Mouse (Mus musculus) limb, embryonic 10.5 days (tissue): ENCODE measurements around the gene Abcc12. TPM values are rescaled to one million over a fixed set of nuclear protein-coding genes. Genes with fewer than 3 reads are reported as not detected.

Experiments
- DNase-seq: peaks from one replicate; pipeline ENCODE4 v3.0.0-alpha.2; 2017; ENCODE audit warnings: low spot score
- H3K27ac ChIP-seq: fragments of 300-500 bp; sonication (generic); 2 replicates; pipeline ENCODE4 v1.5.1; 2016; ENCODE audit warnings: mild to moderate bottlenecking
- H3K27me3 ChIP-seq: fragments of 300-500 bp; sonication (generic); 2 replicates; pipeline ENCODE4 v1.6.1; 2016; ENCODE audit warnings: low read depth, mild to moderate bottlenecking; ENCODE audit not compliant: poor library complexity, severe bottlenecking
- H3K36me3 ChIP-seq: fragments of 300-500 bp; sonication (generic); 2 replicates; pipeline ENCODE4 v1.6.1; 2016; ENCODE audit warnings: mild to moderate bottlenecking, moderate library complexity
- H3K4me1 ChIP-seq: fragments of 300-500 bp; sonication (generic); 2 replicates; pipeline ENCODE4 v1.6.1; 2016
- H3K4me3 ChIP-seq: fragments of 300-500 bp; sonication (generic); 2 replicates; pipeline ENCODE4 v1.5.1; 2016; ENCODE audit warnings: mild to moderate bottlenecking, moderate library complexity
- H3K9me3 ChIP-seq: fragments of 300-500 bp; sonication (generic); replicated peaks from 2 replicates; pipeline ENCODE4 v1.6.1; 2016; ENCODE audit warnings: mild to moderate bottlenecking
- WGBS: fragments of 180-500 bp; shearing (Covaris S2); methylation state at CpG from one replicate; pipeline ENCODE4 v1.1.7; 2016; 5-methylcytosine and 5-hydroxymethylcytosine counted together
- polyA plus RNA-seq: library from polyadenylated mRNA; unstranded; fragments of >200 nt; fragmentation: Nextera tagmentation; extraction: Ambion mirVana; gene quantifications from 2 replicates; pipeline ENCODE4 v1.2.1, GENCODE M21; 2016

Abcc12 gene
- polyA plus RNA-seq, 1 experiment from 2014 or later: 0.16 TPM

- no peaks in the 10 kb centered on the region for H3K9me3 ChIP-seq
- H3K4me3 ChIP-seq: no peak overlapping the region
- H3K27me3 ChIP-seq: no peaks in the 10 kb centered on the region
- WGBS: 79% methylated on average over 2 of the region's 2 CpGs
- DNase-seq: no peak
- H3K36me3 ChIP-seq: no peaks in the 10 kb centered on the region
- no peak overlapping the region for H3K27ac ChIP-seq
- H3K4me1 ChIP-seq: no peaks in the 10 kb centered on the region
Observed at GRCm38 (mm10) chr8:86529714-86530113, 50.8 kb downstream of the Abcc12 start.

- 90% methylated on average over 19 of the region's 19 CpGs for WGBS
- Histone ChIP-seq H3K4me1 (no peaks in the 10 kb centered on the region), H3K4me3 (no peak overlapping the region), H3K9me3 (no peaks in the 10 kb centered on the region), H3K36me3 (no peaks in the 10 kb centered on the region), H3K27me3 (no peaks in the 10 kb centered on the region), H3K27ac (no peak overlapping the region)
- DNase-seq: no peak
Observed at GRCm38 (mm10) chr8:86527336-86528029, 53.0 kb downstream of the Abcc12 start.

DNA sequence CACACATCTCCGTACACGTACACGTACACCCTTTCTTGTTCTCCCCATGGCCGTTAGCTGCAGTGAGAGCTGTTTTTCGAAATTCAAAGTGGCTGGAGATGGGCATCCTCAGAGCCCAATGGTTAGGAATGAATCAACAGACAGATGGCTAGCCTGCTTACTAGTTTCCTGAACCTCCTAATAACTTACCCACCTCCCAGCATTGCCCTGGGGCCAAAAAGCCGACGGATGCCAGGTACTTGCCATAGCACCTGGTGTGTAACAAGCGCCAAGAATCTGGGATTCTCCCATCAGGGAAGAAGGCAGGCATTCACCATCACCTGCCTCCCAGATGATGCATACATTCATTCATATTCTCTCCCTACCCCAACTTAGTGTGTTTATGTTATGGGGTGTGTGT is 53.7 kb downstream of the Abcc12 start:
- 96% methylated on average over 8 of the region's 8 CpGs for WGBS
- Histone ChIP-seq H3K4me3 (no peak overlapping the region), H3K36me3 (no peaks in the 10 kb centered on the region), H3K4me1 (no peaks in the 10 kb centered on the region), H3K9me3 (no peaks in the 10 kb centered on the region), H3K27me3 (no peaks in the 10 kb centered on the region), H3K27ac (no peak overlapping the region)
- no peak for DNase-seq

DNA sequence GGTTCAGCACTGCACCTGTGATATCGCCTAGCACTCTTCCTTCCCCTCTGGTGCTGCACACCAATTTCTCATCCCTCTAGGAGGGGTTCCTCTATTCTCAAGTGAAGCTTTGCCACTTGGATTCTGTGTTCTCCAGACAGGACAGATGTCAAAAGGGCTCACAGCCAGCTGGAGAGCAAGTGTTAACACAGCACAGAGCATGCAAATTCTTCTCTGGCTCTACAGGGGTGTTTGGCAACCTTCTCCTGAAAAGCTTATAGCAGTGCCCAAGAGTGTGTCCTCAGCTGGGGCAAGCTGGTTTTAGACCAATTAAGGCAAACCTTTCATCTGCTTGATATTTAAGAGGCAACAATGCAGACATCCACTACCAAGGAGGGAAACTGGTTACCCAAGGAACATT is 66.3 kb downstream of the Abcc12 start:
- Histone ChIP-seq H3K4me3 (no peak overlapping the region), H3K36me3 (no peaks in the 10 kb centered on the region), H3K27ac (no peak overlapping the region), H3K4me1 (no peaks in the 10 kb centered on the region), H3K27me3 (no peaks in the 10 kb centered on the region), H3K9me3 (no peaks in the 10 kb centered on the region)
- no peak for DNase-seq
- 92% methylated on average over 1 of the region's 1 CpGs for WGBS

- WGBS: 69% methylated on average over 5 of the region's 5 CpGs
- Histone ChIP-seq H3K27me3 (no peaks in the 10 kb centered on the region), H3K27ac (no peak overlapping the region), H3K4me3 (no peak overlapping the region), H3K4me1 (no peaks in the 10 kb centered on the region), H3K9me3 (no peaks in the 10 kb centered on the region), H3K36me3 (no peaks in the 10 kb centered on the region)
- peak; percentile 61 for DNase-seq
Observed at GRCm38 (mm10) chr8:86512886-86513285, 67.6 kb downstream of the Abcc12 start.

GRCm38 (mm10) chr8:86512131-86512792 is 68.2 kb downstream of the Abcc12 start:
- Histone ChIP-seq H3K4me1 (no peaks in the 10 kb centered on the region), H3K9me3 (no peaks in the 10 kb centered on the region), H3K36me3 (no peaks in the 10 kb centered on the region), H3K27me3 (no peaks in the 10 kb centered on the region), H3K4me3 (no peak overlapping the region), H3K27ac (no peak overlapping the region)
- DNase-seq: no peak
- WGBS: 57% methylated on average over 10 of the region's 10 CpGs

DNA sequence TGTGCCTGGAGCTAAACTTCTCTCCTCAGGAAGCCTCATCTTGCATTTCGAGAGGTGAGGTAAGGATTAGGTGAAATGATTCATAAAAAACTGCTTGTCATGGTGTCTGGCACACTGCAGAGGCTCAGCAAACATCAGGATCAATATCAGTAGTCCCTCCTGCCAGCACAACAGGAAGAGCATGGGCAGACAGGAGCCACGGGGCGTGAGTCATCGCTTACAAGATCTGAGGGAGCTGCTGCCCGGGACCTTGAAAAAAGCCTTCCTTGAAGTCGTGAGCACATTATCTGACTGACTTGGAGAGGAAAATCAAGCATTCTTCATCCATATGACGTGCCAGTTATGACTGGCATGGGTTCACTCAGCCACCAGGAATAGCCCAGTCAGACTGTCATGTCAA is 79.1 kb downstream of the Abcc12 start:
- Histone ChIP-seq H3K4me1 (no peaks in the 10 kb centered on the region), H3K27me3 (no peaks in the 10 kb centered on the region), H3K36me3 (no peaks in the 10 kb centered on the region), H3K27ac (no peak overlapping the region), H3K9me3 (0 out of 2 replicates have a peak, but pooled peaks cover 1% of the 10 kb centered on the region), H3K4me3 (no peak overlapping the region)
- no peak for DNase-seq
- 86% methylated on average over 7 of the region's 7 CpGs for WGBS

GRCm38 (mm10) chr8:86495056-86495455 is 85.4 kb downstream of the Abcc12 start:
- H3K4me3 ChIP-seq: no peak overlapping the region
- WGBS: 89% methylated on average over 4 of the region's 4 CpGs
- H3K36me3 ChIP-seq: no peaks in the 10 kb centered on the region
- no peaks in the 10 kb centered on the region for H3K4me1 ChIP-seq
- H3K27ac ChIP-seq: no peak overlapping the region
- no peaks in the 10 kb centered on the region for H3K27me3 ChIP-seq
- no peaks in the 10 kb centered on the region for H3K9me3 ChIP-seq
- DNase-seq: no peak

GRCm38 (mm10) chr8:86493841-86494240 is 86.6 kb downstream of the Abcc12 start:
- Histone ChIP-seq H3K27ac (no peak overlapping the region), H3K4me3 (no peak overlapping the region), H3K27me3 (no peaks in the 10 kb centered on the region), H3K4me1 (no peaks in the 10 kb centered on the region), H3K9me3 (no peaks in the 10 kb centered on the region), H3K36me3 (no peaks in the 10 kb centered on the region)
- 77% methylated on average over 1 of the region's 1 CpGs for WGBS
- no peak for DNase-seq

- H3K9me3 ChIP-seq: no peaks in the 10 kb centered on the region
- 95% methylated on average over 6 of the region's 6 CpGs for WGBS
Observed at GRCm38 (mm10) chr8:86485411-86485810, 95.1 kb downstream of the Abcc12 start.

GRCm38 (mm10) chr8:86484244-86484643 is 96.2 kb downstream of the Abcc12 start:
- Histone ChIP-seq H3K27ac (no peak overlapping the region), H3K27me3 (no peaks in the 10 kb centered on the region), H3K36me3 (no peaks in the 10 kb centered on the region), H3K9me3 (no peaks in the 10 kb centered on the region), H3K4me1 (no peaks in the 10 kb centered on the region), H3K4me3 (no peak overlapping the region)
- no peak for DNase-seq

More at GRCm38 (mm10) chr8:86485411-86485810, 95.1 kb downstream of the Abcc12 start:
- Histone ChIP-seq H3K27me3 (no peaks in the 10 kb centered on the region), H3K4me1 (no peaks in the 10 kb centered on the region), H3K4me3 (no peak overlapping the region), H3K27ac (no peak overlapping the region), H3K36me3 (no peaks in the 10 kb centered on the region)
- no peak for DNase-seq

GRCm38 (mm10) chr8:86482116-86482515 is 98.4 kb downstream of the Abcc12 start:
- Histone ChIP-seq H3K27ac (no peak overlapping the region), H3K4me1 (0 out of 2 replicates have a peak, but pooled peaks cover 3% of the 10 kb centered on the region), H3K36me3 (no peaks in the 10 kb centered on the region), H3K27me3 (no peaks in the 10 kb centered on the region), H3K9me3 (no peaks in the 10 kb centered on the region), H3K4me3 (no peak overlapping the region)
- WGBS: 83% methylated on average over 1 of the region's 1 CpGs
- no peak for DNase-seq

DNA sequence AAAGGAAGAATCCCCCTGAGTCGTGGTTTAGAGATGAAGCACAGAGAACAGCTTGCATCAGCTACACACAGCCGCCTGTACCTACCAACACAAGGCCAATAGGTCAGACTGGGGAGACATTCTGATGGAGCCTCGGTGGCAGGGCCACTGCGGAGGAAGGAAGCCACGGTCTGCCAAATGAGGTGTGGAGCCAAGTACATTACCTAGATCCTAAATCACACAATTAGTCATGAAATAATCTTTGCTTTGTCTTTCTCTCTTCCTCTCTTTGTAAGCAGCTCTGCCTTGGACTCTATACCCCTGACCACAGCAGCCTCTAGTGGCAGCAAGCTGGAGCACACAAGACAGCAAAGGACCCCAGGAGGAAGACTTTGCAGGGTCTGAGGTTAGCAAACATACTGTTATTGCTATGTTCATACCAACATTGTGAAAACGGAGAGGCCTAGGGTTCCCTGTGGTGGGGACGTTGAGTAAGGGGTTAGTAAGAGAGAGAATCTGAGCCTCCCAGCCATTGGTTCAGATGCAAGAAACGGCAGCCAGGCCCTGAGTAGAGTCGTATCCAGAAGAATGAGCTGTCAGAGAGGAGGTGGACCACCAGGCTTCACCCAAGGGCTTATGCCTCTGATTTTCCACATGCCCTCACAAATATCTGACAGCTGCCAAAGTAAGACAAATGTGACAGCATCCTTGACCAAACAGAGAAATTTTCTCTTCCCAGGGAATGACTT is 104.6 kb downstream of the Abcc12 start:
- peak overlapping the region; percentile 47; the same call in 1 of the 2 replicates for H3K27ac ChIP-seq
- H3K27me3 ChIP-seq: no peaks in the 10 kb centered on the region
- H3K9me3 ChIP-seq: no peaks in the 10 kb centered on the region
- peak; percentile 34 for DNase-seq
- H3K4me1 ChIP-seq: 0 out of 2 replicates have a peak, but pooled peaks cover 3% of the 10 kb centered on the region
- H3K4me3 ChIP-seq: no peak overlapping the region
- WGBS: 68% methylated on average over 9 of the region's 9 CpGs
- H3K36me3 ChIP-seq: no peaks in the 10 kb centered on the region
